Mouse (Mus musculus): Measurements from ENCODE around the gene Fam216a. TPM values are rescaled to one million over a fixed set of nuclear protein-coding genes. Genes with fewer than 3 reads are reported as not detected.
A peak's percentile ranks its signal among the peaks of the same experiment; 100 is the strongest.

The Fam216a gene
- total RNA-seq, 2 experiments from 2014 or later, result 68.0 to 73.4 TPM

GRCm38 (mm10) chr5:122390006-122390405 lies 17.8 kb upstream of the Fam216a start:
- H3K4me3 ChIP-seq, result no peak overlapping the region
- H3K27ac ChIP-seq, result no peak overlapping the region
- intact Hi-C loops (cut with DNase I), result loop anchor here (5.0 kb wide), 2 partner anchors 123 to 278 kb away; no protein-coding TSS in a partner anchor
- TF ChIP-seq CTCF (IDR thresholded peaks at IDR 0.05), result no peak
- no peak for DNase-seq (ENCODE audit: extremely low spot score in 1 of 2, low spot score in 2 of 2)

GRCm38 (mm10) chr5:122379374-122380155 lies 7.4 kb upstream of the Fam216a start:
- peak; percentile 71 to 76 for DNase-seq (ENCODE audit: extremely low spot score in 1 of 2, low spot score in 2 of 2)
- TF ChIP-seq CTCF (IDR thresholded peaks at IDR 0.05), result peak; percentile 95
- intact Hi-C loops (cut with DNase I), result no loop called here
- H3K4me3 ChIP-seq, result no peak overlapping the region
- no peak overlapping the region for H3K27ac ChIP-seq

GRCm38 (mm10) chr5:122378171-122378570 lies 6.0 kb upstream of the Fam216a start:
- intact Hi-C loops (cut with DNase I), result no loop called here
- no peak for TF ChIP-seq CTCF (IDR thresholded peaks at IDR 0.05)
- no peak for DNase-seq (ENCODE audit: extremely low spot score in 1 of 2, low spot score in 2 of 2)
- no peak overlapping the region for H3K4me3 ChIP-seq
- no peak overlapping the region for H3K27ac ChIP-seq

DNA sequence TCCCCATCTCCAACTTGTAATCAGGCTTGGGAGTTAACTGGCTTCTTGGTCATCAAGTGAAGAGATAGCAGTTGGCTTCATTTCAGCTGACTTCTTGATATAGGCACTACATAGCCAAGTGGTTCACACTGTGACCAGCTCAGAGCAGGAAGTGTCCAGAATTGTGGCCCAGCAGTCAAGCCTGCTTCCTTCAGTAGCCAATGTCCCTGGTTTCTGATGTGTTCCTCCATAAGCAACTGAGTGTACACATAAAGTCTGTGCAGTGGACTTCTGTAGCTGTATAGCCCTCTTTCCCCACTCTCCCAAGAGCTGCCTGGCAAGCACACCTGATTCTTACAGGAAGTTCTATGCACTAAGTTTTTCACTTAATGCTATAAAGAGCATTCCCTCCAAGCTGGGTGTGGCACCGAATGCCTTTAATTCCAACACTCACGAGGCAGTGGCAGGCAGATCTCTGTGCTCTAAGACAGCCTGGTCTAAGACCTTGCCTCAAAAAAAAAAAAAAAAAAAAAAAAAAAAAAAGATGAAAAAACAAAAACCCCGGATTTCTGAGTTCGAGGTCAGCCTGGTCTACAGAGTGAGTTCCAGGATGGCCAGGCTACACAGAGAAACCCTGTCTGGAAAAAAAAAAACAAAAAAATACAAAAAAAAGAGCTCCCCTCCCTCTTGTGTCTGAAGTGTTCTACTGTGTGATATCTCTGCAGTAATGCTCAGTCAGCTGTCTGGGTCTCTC lies 5.1 kb upstream of the Fam216a start:
- TF ChIP-seq CTCF (IDR thresholded peaks at IDR 0.05), result no peak
- no peak overlapping the region for H3K27ac ChIP-seq
- intact Hi-C loops (cut with DNase I), result no loop called here
- no peak for DNase-seq (ENCODE audit: extremely low spot score in 1 of 2, low spot score in 2 of 2)
- no peak overlapping the region for H3K4me3 ChIP-seq

- intact Hi-C loops (cut with DNase I), result loop anchor here (1.0 kb wide), 1 partner anchor 19 kb away; the partner anchor contains the start of genes Rad9b and Vps29
These were observed 714 bp upstream of the Fam216a start for GRCm38 (mm10) chr5:122372878-122373277.

DNA sequence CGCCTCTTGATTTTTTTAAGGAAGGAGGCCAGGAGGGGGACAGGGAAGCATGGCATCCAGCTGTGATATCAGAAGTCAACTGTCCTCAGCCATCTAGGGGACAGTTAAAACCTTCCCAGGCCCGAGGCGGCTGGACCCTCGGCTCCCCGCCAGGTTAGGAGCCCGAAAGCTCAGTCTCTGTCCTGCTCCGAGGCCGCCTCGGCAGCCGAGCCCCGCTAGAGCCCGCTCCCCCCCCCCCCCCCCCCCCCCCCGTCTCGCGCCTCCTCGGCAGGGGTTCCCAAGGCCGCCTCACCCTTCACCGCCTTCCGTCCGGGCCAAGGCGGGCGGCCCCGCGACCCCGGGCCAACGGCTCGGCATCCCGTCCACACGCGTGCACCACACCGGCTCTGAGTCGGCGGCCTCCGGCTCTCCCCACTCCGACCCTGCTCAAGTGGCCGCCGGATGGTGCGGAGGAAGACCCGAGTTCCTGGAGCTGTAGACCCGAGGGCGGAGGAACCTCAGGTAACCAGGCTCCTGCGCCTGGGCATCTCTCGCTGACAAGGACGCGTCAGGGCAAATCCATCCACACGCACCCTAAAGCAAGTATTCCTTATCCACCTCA lies 473 bp downstream of the Fam216a start, which contains the start of gene Gpn3:
TSS of gene Gpn3 (plus strand) at position 286 of the 601 bp plus-strand sequence.
- intact Hi-C loops (cut with DNase I), result loop anchor here (1.0 kb wide), 1 partner anchor 17 kb away; the partner anchor contains the start of genes Rad9b and Vps29
- peak in 1 of 2 experiments; percentile 22 for DNase-seq (ENCODE audit: extremely low spot score in 1 of 2, low spot score in 2 of 2)
- peak within 1 kb of the TSS; percentile 96 for H3K27ac ChIP-seq
- H3K4me3 ChIP-seq, result peak within 1 kb of the TSS; percentile 74
- no peak for TF ChIP-seq CTCF (IDR thresholded peaks at IDR 0.05)

More at GRCm38 (mm10) chr5:122372878-122373277, 714 bp upstream of the Fam216a start:
- Histone ChIP-seq H3K4me3 (peak overlapping the region; percentile 74), H3K27ac (peak overlapping the region; percentile 96)
- no peak for DNase-seq (ENCODE audit: extremely low spot score in 1 of 2, low spot score in 2 of 2)
- TF ChIP-seq CTCF (IDR thresholded peaks at IDR 0.05), result no peak

GRCm38 (mm10) chr5:122354492-122355067 lies 17.6 kb downstream of the Fam216a start:
- Histone ChIP-seq H3K27ac (peak overlapping the region; percentile 96), H3K4me3 (peak overlapping the region; percentile 77)
- no peak for DNase-seq (ENCODE audit: extremely low spot score in 1 of 2, low spot score in 2 of 2)
- TF ChIP-seq CTCF (IDR thresholded peaks at IDR 0.05), result no peak
- intact Hi-C loops (cut with DNase I), result loop anchor here (1.0 kb wide), 2 partner anchors 18 to 70 kb away; partner anchors contain the start of genes Fam216a and Pptc7

DNA sequence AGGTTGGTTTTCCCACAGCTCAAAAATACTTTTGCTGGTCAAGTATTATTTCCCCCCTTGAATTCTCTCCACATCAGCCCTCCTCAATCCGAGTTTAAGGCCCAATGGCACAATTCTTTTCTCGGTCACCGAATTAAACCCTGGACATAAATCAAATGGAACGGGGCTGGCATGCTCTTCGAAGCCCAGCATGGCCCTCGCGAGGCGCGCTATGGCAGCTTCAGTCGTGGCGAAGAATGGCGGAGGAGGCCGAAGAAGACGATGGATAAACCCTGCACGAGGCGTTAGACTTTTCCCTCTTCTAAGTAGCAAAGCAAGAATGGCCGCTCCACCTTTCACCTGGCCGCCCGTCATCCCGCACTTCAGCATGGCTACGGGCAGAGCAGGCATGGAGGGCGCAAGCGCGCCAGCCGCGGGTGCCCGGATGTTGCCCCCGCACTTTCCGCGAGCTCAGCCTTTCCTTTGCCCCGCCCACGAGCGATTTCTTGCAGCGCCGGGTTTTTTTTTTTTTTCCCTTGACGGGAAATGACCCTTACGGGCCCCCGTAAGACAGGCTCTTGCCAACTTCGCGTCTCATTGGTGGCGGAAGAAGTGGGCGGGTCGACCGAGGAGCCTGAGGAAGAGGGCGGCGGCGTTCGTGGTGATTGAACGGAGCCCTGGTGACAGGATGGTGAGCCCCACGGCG lies 18.2 kb downstream of the Fam216a start, which contains the start of the genes Rad9b and Vps29:
TSS of gene Rad9b (minus strand) at position 427 of the 685 bp plus-strand sequence.
TSS of gene Vps29 (plus strand) at position 563 of the 685 bp plus-strand sequence.
- TF ChIP-seq CTCF (IDR thresholded peaks at IDR 0.05), result no peak
- Histone ChIP-seq H3K27ac (peak within 1 kb of the TSS; percentile 96), H3K4me3 (peak within 1 kb of the TSS; percentile 77)
- DNase-seq (ENCODE audit: extremely low spot score in 1 of 2, low spot score in 2 of 2), result peak; percentile 98 to 99
- intact Hi-C loops (cut with DNase I), result loop anchor here (1.0 kb wide), 2 partner anchors 18 to 70 kb away; partner anchors contain the start of genes Fam216a and Pptc7

DNA sequence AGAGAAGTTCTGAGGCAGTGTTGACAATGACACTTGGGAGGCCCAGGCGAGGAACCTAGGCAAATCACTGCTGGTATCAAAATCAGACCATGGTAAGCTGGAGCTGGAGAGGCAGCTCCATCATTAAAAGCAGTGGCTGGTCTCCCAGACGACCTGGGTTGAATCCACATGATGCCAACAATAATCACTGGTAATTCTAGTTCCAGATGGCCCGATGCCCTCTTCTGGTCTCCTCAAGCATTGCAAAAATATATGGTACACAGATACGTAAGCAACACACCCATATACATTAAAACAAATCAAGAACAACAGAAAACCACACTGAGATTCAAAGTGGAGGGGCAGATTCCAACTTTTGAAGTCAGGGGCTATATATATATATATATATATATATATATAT lies 26.4 kb downstream of the Fam216a start:
- H3K27ac ChIP-seq, result no peak overlapping the region
- intact Hi-C loops (cut with DNase I), result loop anchor here (5.0 kb wide), 1 partner anchor 218 kb away; no protein-coding TSS in a partner anchor
- no peak overlapping the region for H3K4me3 ChIP-seq
- peak; percentile 9 for TF ChIP-seq CTCF (IDR thresholded peaks at IDR 0.05)
- no peak for DNase-seq (ENCODE audit: extremely low spot score in 1 of 2, low spot score in 2 of 2)

GRCm38 (mm10) chr5:122344260-122344659 lies 27.9 kb downstream of the Fam216a start:
- peak; percentile 93 for TF ChIP-seq CTCF (IDR thresholded peaks at IDR 0.05)
- H3K27ac ChIP-seq, result no peak overlapping the region
- intact Hi-C loops (cut with DNase I), result loop anchor here (1.0 to 5.0 kb wide), 2 partner anchors 76 to 232 kb away; no protein-coding TSS in a partner anchor
- peak; percentile 67 to 79 for DNase-seq (ENCODE audit: extremely low spot score in 1 of 2, low spot score in 2 of 2)
- H3K4me3 ChIP-seq, result no peak overlapping the region

All from left cerebral cortex, adult 2 months (tissue).